Mouse (Mus musculus): ENCODE measurements around the gene Mknk2. TPM values are rescaled to one million over a fixed set of nuclear protein-coding genes. Genes with fewer than 3 reads are reported as not detected.

Gene Mknk2
- polyA plus RNA-seq, 1 experiment from 2014 or later: 86.5 TPM

- no peak overlapping the region for H3K9ac ChIP-seq
- H3K27ac ChIP-seq: no peak overlapping the region
- 89% methylated on average over 9 of the region's 9 CpGs for WGBS
- peaks cover 28% of the 10 kb centered on the region for H3K4me1 ChIP-seq
- peaks cover 14% of the 10 kb centered on the region; the same call in 1 of the 2 replicates for H3K36me3 ChIP-seq
- H3K4me3 ChIP-seq: no peak overlapping the region
- H3K9me3 ChIP-seq: no peaks in the 10 kb centered on the region
- no peaks in the 10 kb centered on the region for H3K27me3 ChIP-seq (replicated peaks)
- no peak for ATAC-seq (ENCODE audit: low FRiP score, low read depth)
- no peak overlapping the region for H3K4me2 ChIP-seq (replicated peaks)
Observed at GRCm38 (mm10) chr10:80698605-80699004, 20.7 kb upstream of the Mknk2 start.

- no peaks in the 10 kb centered on the region for H3K9me3 ChIP-seq
- H3K36me3 ChIP-seq: peaks cover 14% of the 10 kb centered on the region; the same call in 1 of the 2 replicates
- ATAC-seq (ENCODE audit: low FRiP score, low read depth): no peak
- H3K27ac ChIP-seq: no peak overlapping the region
- no peak overlapping the region for H3K4me3 ChIP-seq
- 87% methylated on average over 9 of the region's 9 CpGs for WGBS
- no peak overlapping the region for H3K9ac ChIP-seq
- no peak overlapping the region for H3K4me2 ChIP-seq (replicated peaks)
- peaks cover 20% of the 10 kb centered on the region for H3K4me1 ChIP-seq
- no peaks in the 10 kb centered on the region for H3K27me3 ChIP-seq (replicated peaks)
Observed at GRCm38 (mm10) chr10:80697812-80698211, 19.9 kb upstream of the Mknk2 start.

- peaks cover 18% of the 10 kb centered on the region; the same call in 1 of the 2 replicates for H3K4me1 ChIP-seq
- H3K9me3 ChIP-seq: no peaks in the 10 kb centered on the region
- 89% methylated on average over 8 of the region's 8 CpGs for WGBS
- H3K4me2 ChIP-seq (replicated peaks): no peak overlapping the region
- no peak overlapping the region for H3K27ac ChIP-seq
- no peaks in the 10 kb centered on the region for H3K27me3 ChIP-seq (replicated peaks)
- peaks cover 14% of the 10 kb centered on the region; the same call in 1 of the 2 replicates for H3K36me3 ChIP-seq
- no peak overlapping the region for H3K4me3 ChIP-seq
- no peak for ATAC-seq (ENCODE audit: low FRiP score, low read depth)
- no peak overlapping the region for H3K9ac ChIP-seq
Observed at GRCm38 (mm10) chr10:80697393-80697787, 19.5 kb upstream of the Mknk2 start.

- no peak overlapping the region for H3K4me3 ChIP-seq
- H3K9me3 ChIP-seq: no peaks in the 10 kb centered on the region
- no peak overlapping the region for H3K9ac ChIP-seq
- no peak overlapping the region for H3K4me2 ChIP-seq (replicated peaks)
- no peak for ATAC-seq (ENCODE audit: low FRiP score, low read depth)
- no peaks in the 10 kb centered on the region for H3K27me3 ChIP-seq (replicated peaks)
- H3K27ac ChIP-seq: no peak overlapping the region
- peaks cover 14% of the 10 kb centered on the region; the same call in 1 of the 2 replicates for H3K36me3 ChIP-seq
- peaks cover 18% of the 10 kb centered on the region; the same call in 1 of the 2 replicates for H3K4me1 ChIP-seq
- WGBS: 77% methylated on average over 12 of the region's 12 CpGs
Observed at GRCm38 (mm10) chr10:80696502-80697392, 18.8 kb upstream of the Mknk2 start.

- Histone ChIP-seq H3K4me3 (no peak overlapping the region), H3K4me2 (replicated peaks) (no peak overlapping the region)
- ATAC-seq (ENCODE audit: low FRiP score, low read depth): no peak
Observed at GRCm38 (mm10) chr10:80695801-80696501, 18.0 kb upstream of the Mknk2 start.

GRCm38 (mm10) chr10:80695186-80695585 lies 17.3 kb upstream of the Mknk2 start:
- H3K9ac ChIP-seq: no peak overlapping the region
- 87% methylated on average over 2 of the region's 2 CpGs for WGBS
- no peak overlapping the region for H3K4me2 ChIP-seq (replicated peaks)
- H3K4me3 ChIP-seq: no peak overlapping the region
- ATAC-seq (ENCODE audit: low FRiP score, low read depth): no peak
- H3K36me3 ChIP-seq: peaks cover 24% of the 10 kb centered on the region
- no peak overlapping the region for H3K27ac ChIP-seq
- H3K9me3 ChIP-seq: no peaks in the 10 kb centered on the region
- H3K4me1 ChIP-seq: 0 out of 2 replicates have a peak, but pooled peaks cover 5% of the 10 kb centered on the region
- H3K27me3 ChIP-seq (replicated peaks): no peaks in the 10 kb centered on the region

More at GRCm38 (mm10) chr10:80695801-80696501, 18.0 kb upstream of the Mknk2 start:
- Histone ChIP-seq H3K27ac (no peak overlapping the region), H3K4me1 (peaks cover 11% of the 10 kb centered on the region; the same call in 1 of the 2 replicates), H3K27me3 (replicated peaks) (no peaks in the 10 kb centered on the region), H3K36me3 (peaks cover 17% of the 10 kb centered on the region), H3K9me3 (no peaks in the 10 kb centered on the region), H3K9ac (no peak overlapping the region)
- 72% methylated on average over 10 of the region's 10 CpGs for WGBS

GRCm38 (mm10) chr10:80694159-80694938 lies 16.4 kb upstream of the Mknk2 start:
- H3K4me2 ChIP-seq (replicated peaks): no peak overlapping the region
- no peaks in the 10 kb centered on the region for H3K27me3 ChIP-seq (replicated peaks)
- H3K9me3 ChIP-seq: no peaks in the 10 kb centered on the region
- H3K9ac ChIP-seq: no peak overlapping the region
- 90% methylated on average over 13 of the region's 13 CpGs for WGBS
- no peak overlapping the region for H3K4me3 ChIP-seq
- H3K4me1 ChIP-seq: no peaks in the 10 kb centered on the region
- no peak for ATAC-seq (ENCODE audit: low FRiP score, low read depth)
- H3K27ac ChIP-seq: no peak overlapping the region
- H3K36me3 ChIP-seq: peaks cover 33% of the 10 kb centered on the region

GRCm38 (mm10) chr10:80693401-80694045 lies 15.6 kb upstream of the Mknk2 start:
- no peaks in the 10 kb centered on the region for H3K9me3 ChIP-seq
- no peak overlapping the region for H3K27ac ChIP-seq
- H3K27me3 ChIP-seq (replicated peaks): no peaks in the 10 kb centered on the region
- no peak overlapping the region for H3K4me2 ChIP-seq (replicated peaks)
- WGBS: 94% methylated on average over 12 of the region's 12 CpGs
- 0 out of 2 replicates have a peak overlapping the region, but pooled peaks have one; percentile 6 for H3K9ac ChIP-seq
- H3K36me3 ChIP-seq: peaks cover 39% of the 10 kb centered on the region
- ATAC-seq (ENCODE audit: low FRiP score, low read depth): no peak
- H3K4me1 ChIP-seq: no peaks in the 10 kb centered on the region
- H3K4me3 ChIP-seq: no peak overlapping the region

- Histone ChIP-seq H3K27me3 (replicated peaks) (no peaks in the 10 kb centered on the region), H3K4me1 (no peaks in the 10 kb centered on the region), H3K36me3 (peaks cover 42% of the 10 kb centered on the region), H3K9ac (no peak overlapping the region), H3K4me2 (replicated peaks) (no peak overlapping the region), H3K27ac (no peak overlapping the region), H3K4me3 (no peak overlapping the region), H3K9me3 (no peaks in the 10 kb centered on the region)
- ATAC-seq (ENCODE audit: low FRiP score, low read depth): no peak
- 85% methylated on average over 14 of the region's 14 CpGs for WGBS
Observed at GRCm38 (mm10) chr10:80692249-80693165, 14.6 kb upstream of the Mknk2 start.

- H3K4me3 ChIP-seq: no peak overlapping the region
- no peak overlapping the region for H3K4me2 ChIP-seq (replicated peaks)
- ATAC-seq (ENCODE audit: low FRiP score, low read depth): no peak
- H3K4me1 ChIP-seq: no peaks in the 10 kb centered on the region
- H3K36me3 ChIP-seq: peaks cover 70% of the 10 kb centered on the region
- no peaks in the 10 kb centered on the region for H3K9me3 ChIP-seq
- H3K27me3 ChIP-seq (replicated peaks): no peaks in the 10 kb centered on the region
- H3K9ac ChIP-seq: no peak overlapping the region
- WGBS: 52% methylated on average over 5 of the region's 5 CpGs
- H3K27ac ChIP-seq: no peak overlapping the region
Observed at GRCm38 (mm10) chr10:80687850-80688249, 9.9 kb upstream of the Mknk2 start.

GRCm38 (mm10) chr10:80686617-80687016 lies 8.7 kb upstream of the Mknk2 start:
- Histone ChIP-seq H3K4me3 (no peak overlapping the region), H3K27ac (no peak overlapping the region), H3K36me3 (peaks cover 71% of the 10 kb centered on the region), H3K9ac (no peak overlapping the region), H3K4me1 (no peaks in the 10 kb centered on the region), H3K27me3 (replicated peaks) (no peaks in the 10 kb centered on the region), H3K9me3 (no peaks in the 10 kb centered on the region), H3K4me2 (replicated peaks) (no peak overlapping the region)
- WGBS: 92% methylated on average over 3 of the region's 3 CpGs
- no peak for ATAC-seq (ENCODE audit: low FRiP score, low read depth)
